Mouse (Mus musculus) stomach, embryonic 14.5 days (tissue): ENCODE measurements around the gene Ifnl2. TPM values are rescaled to one million over a fixed set of nuclear protein-coding genes. Genes with fewer than 3 reads are reported as not detected.
"Not testable (repeated sequence)": the region's sequence is repeated elsewhere in the genome, so short reads cannot be mapped to it uniquely, and the experiment has no call there.

ENCODE experiments used
- ATAC-seq: fragments of 200-750 bp; cut with Nextera tagmentation; 2 replicates; pipeline ENCODE4 v1.8.0; 2017; ENCODE audit warnings: low read depth, moderate TSS enrichment; ENCODE audit not compliant: insufficient number of reproducible peaks, insufficient read depth, low FRiP score
- H3K27ac ChIP-seq: fragments of 300-500 bp; sonication (generic); 2 replicates; pipeline ENCODE4 v1.5.1; 2014; ENCODE audit warnings: mild to moderate bottlenecking, low read length, moderate library complexity, mixed read lengths
- H3K27me3 ChIP-seq: fragments of 300-500 bp; sonication (generic); 2 replicates; pipeline ENCODE4 v1.6.1; 2014; ENCODE audit warnings: low read length, control low read depth, mixed read lengths; ENCODE audit not compliant: control insufficient read depth, insufficient read depth
- H3K36me3 ChIP-seq: fragments of 300-500 bp; sonication (generic); 2 replicates; pipeline ENCODE4 v1.6.1; 2014; ENCODE audit warnings: mild to moderate bottlenecking, control low read depth, low read length, moderate library complexity, mixed read lengths; ENCODE audit not compliant: control insufficient read depth, insufficient read depth
- H3K4me1 ChIP-seq: fragments of 300-500 bp; sonication (generic); 2 replicates; pipeline ENCODE4 v1.6.1; 2014; ENCODE audit warnings: low read length, control low read depth, mixed read lengths; ENCODE audit not compliant: control insufficient read depth, insufficient read depth
- H3K4me2 ChIP-seq: fragments of 300-500 bp; sonication (generic); replicated peaks from 2 replicates; pipeline ENCODE4 v1.6.1; 2014; ENCODE audit warnings: low read depth, low read length, control low read depth
- H3K4me3 ChIP-seq: fragments of 300-500 bp; sonication (generic); 2 replicates; pipeline ENCODE4 v1.5.1; 2014; ENCODE audit warnings: low read depth, low read length, control low read depth
- H3K9ac ChIP-seq: fragments of 300-500 bp; sonication (generic); replicated peaks from 2 replicates; pipeline ENCODE4 v1.6.1; 2014; ENCODE audit warnings: low read depth, mild to moderate bottlenecking, control low read depth, low read length, moderate library complexity, mixed read lengths
- H3K9me3 ChIP-seq: fragments of 300-500 bp; sonication (generic); 2 replicates; pipeline ENCODE4 v1.6.1; 2016; ENCODE audit warnings: low read depth, low read length, control low read depth; ENCODE audit not compliant: control insufficient read depth
- WGBS: fragments of 180-500 bp; shearing (Covaris S2); extraction: QIAGEN DNeasy Blood & Tissue Kit; methylation state at CpG from one replicate; pipeline ENCODE4 v1.1.7; 2014; 5-methylcytosine and 5-hydroxymethylcytosine counted together
- polyA plus RNA-seq: library from polyadenylated mRNA; unstranded; fragments of >200 nt; fragmentation: Nextera tagmentation; extraction: Ambion mirVana; gene quantifications from 2 replicates; pipeline ENCODE4 v1.2.1, GENCODE M21; 2014

The Ifnl2 gene
- polyA plus RNA-seq, 1 experiment from 2014 or later, result not detected

GRCm38 (mm10) chr7:28522536-28522935 lies 12.3 kb upstream of the Ifnl2 start, which contains the start of gene Ifnl3:
Ifnl3 (plus strand) TSS chr7:28522836.
- H3K9ac ChIP-seq, H3K9me3 ChIP-seq, H3K27me3 ChIP-seq, H3K4me2 ChIP-seq, ATAC-seq, H3K4me3 ChIP-seq, H3K36me3 ChIP-seq, H3K4me1 ChIP-seq, H3K27ac ChIP-seq: not testable (repeated sequence)
- WGBS, result 73% methylated on average over 5 of the region's 6 CpGs

GRCm38 (mm10) chr7:28511441-28511840 lies 1.2 kb upstream of the Ifnl2 start:
- H3K9me3 ChIP-seq, result no peaks in the 10 kb centered on the region
- no peaks in the 10 kb centered on the region for H3K4me1 ChIP-seq
- H3K27ac ChIP-seq, result no peak overlapping the region
- H3K36me3 ChIP-seq, result no peaks in the 10 kb centered on the region
- no peak overlapping the region for H3K4me2 ChIP-seq
- 69% methylated on average over 8 of the region's 8 CpGs for WGBS
- H3K9ac ChIP-seq, result no peak overlapping the region
- H3K4me3 ChIP-seq, result no peak overlapping the region
- no peak for ATAC-seq
- no peaks in the 10 kb centered on the region for H3K27me3 ChIP-seq

GRCm38 (mm10) chr7:28509121-28509520 lies 1.1 kb downstream of the Ifnl2 start:
- not testable (repeated sequence) for ATAC-seq

GRCm38 (mm10) chr7:28505585-28505984 lies 4.7 kb downstream of the Ifnl2 start:
- H3K27me3 ChIP-seq, result no peaks in the 10 kb centered on the region
- no peak overlapping the region for H3K4me2 ChIP-seq
- no peaks in the 10 kb centered on the region for H3K4me1 ChIP-seq
- no peaks in the 10 kb centered on the region for H3K9me3 ChIP-seq
- WGBS, result 4% methylated on average over 5 of the region's 5 CpGs
- H3K9ac ChIP-seq, result no peak overlapping the region
- no peaks in the 10 kb centered on the region for H3K36me3 ChIP-seq
- no peak overlapping the region for H3K27ac ChIP-seq
- no peak overlapping the region for H3K4me3 ChIP-seq
- ATAC-seq, result no peak

More at GRCm38 (mm10) chr7:28509121-28509520, 1.1 kb downstream of the Ifnl2 start:
- not testable (repeated sequence) for H3K9ac ChIP-seq, H3K4me3 ChIP-seq, H3K4me1 ChIP-seq, H3K9me3 ChIP-seq, H3K27ac ChIP-seq, H3K27me3 ChIP-seq, H3K36me3 ChIP-seq, H3K4me2 ChIP-seq
- 67% methylated on average over 1 of the region's 2 CpGs for WGBS

- no peak overlapping the region for H3K4me3 ChIP-seq
- no peaks in the 10 kb centered on the region for H3K4me1 ChIP-seq
- ATAC-seq, result no peak
- H3K4me2 ChIP-seq, result no peak overlapping the region
- H3K9me3 ChIP-seq, result no peaks in the 10 kb centered on the region
- H3K9ac ChIP-seq, result no peak overlapping the region
- no peak overlapping the region for H3K27ac ChIP-seq
- no peaks in the 10 kb centered on the region for H3K36me3 ChIP-seq
- no peaks in the 10 kb centered on the region for H3K27me3 ChIP-seq
- WGBS, result 67% methylated on average over 11 of the region's 11 CpGs
Observed at GRCm38 (mm10) chr7:28495426-28495825, 14.8 kb downstream of the Ifnl2 start.

- no peak overlapping the region for H3K4me3 ChIP-seq
- no peaks in the 10 kb centered on the region for H3K4me1 ChIP-seq
- no peak overlapping the region for H3K4me2 ChIP-seq
- H3K9me3 ChIP-seq, result no peaks in the 10 kb centered on the region
- 86% methylated on average over 8 of the region's 8 CpGs for WGBS
- H3K36me3 ChIP-seq, result no peaks in the 10 kb centered on the region
- H3K27me3 ChIP-seq, result no peaks in the 10 kb centered on the region
- ATAC-seq, result no peak
- no peak overlapping the region for H3K27ac ChIP-seq
- no peak overlapping the region for H3K9ac ChIP-seq
Observed at GRCm38 (mm10) chr7:28492310-28492709, 17.9 kb downstream of the Ifnl2 start.

- Histone ChIP-seq H3K27me3 (no peaks in the 10 kb centered on the region), H3K4me1 (no peaks in the 10 kb centered on the region), H3K36me3 (no peaks in the 10 kb centered on the region), H3K4me2 (peak overlapping the region; percentile 20; the same call in 1 of the 2 replicates), H3K27ac (no peak overlapping the region), H3K9me3 (no peaks in the 10 kb centered on the region), H3K9ac (no peak overlapping the region), H3K4me3 (no peak overlapping the region)
- WGBS, result 32% methylated on average over 14 of the region's 14 CpGs
- no peak for ATAC-seq
Observed at GRCm38 (mm10) chr7:28490903-28491302, 19.4 kb downstream of the Ifnl2 start.

- H3K9ac ChIP-seq, result no peak overlapping the region
- no peaks in the 10 kb centered on the region for H3K27me3 ChIP-seq
- ATAC-seq, result peak; percentile 72; the same call in 1 of the 2 replicates
- H3K9me3 ChIP-seq, result no peaks in the 10 kb centered on the region
- WGBS, result 3% methylated on average over 10 of the region's 10 CpGs
- no peak overlapping the region for H3K4me3 ChIP-seq
- H3K4me2 ChIP-seq, result peak overlapping the region; percentile 20; the same call in 1 of the 2 replicates
- H3K36me3 ChIP-seq, result no peaks in the 10 kb centered on the region
- no peaks in the 10 kb centered on the region for H3K4me1 ChIP-seq
- H3K27ac ChIP-seq, result no peak overlapping the region
Observed at GRCm38 (mm10) chr7:28490410-28490809, 19.8 kb downstream of the Ifnl2 start.

- WGBS, result 2% methylated on average over 16 of the region's 16 CpGs
- Histone ChIP-seq H3K9me3 (no peaks in the 10 kb centered on the region), H3K4me1 (no peaks in the 10 kb centered on the region), H3K36me3 (no peaks in the 10 kb centered on the region), H3K4me3 (peak overlapping the region; percentile 17; the same call in 1 of the 2 replicates), H3K9ac (no peak overlapping the region), H3K27me3 (no peaks in the 10 kb centered on the region), H3K4me2 (peak overlapping the region; percentile 43), H3K27ac (peak overlapping the region; percentile 55; the same call in 1 of the 2 replicates)
- peak; percentile 73 for ATAC-seq
Observed at GRCm38 (mm10) chr7:28488030-28488491, 22.2 kb downstream of the Ifnl2 start.
